Mouse (Mus musculus) frontal cortex, postnatal 10 days (tissue): ENCODE measurements at regions not wholly inside any gene's neighbourhood (a gene's known extent, or its start where the extent isn't known, plus 50 kb on each side); places are given as distances from the start of the nearest gene placed in this dataset.
A peak's percentile ranks its signal among the peaks of the same experiment; 100 is the strongest.
"Not testable (repeated sequence)": the region's sequence is repeated elsewhere in the genome, so short reads cannot be mapped to it uniquely, and the experiment has no call there.

Experiments used
- DNase-seq, 2 experiments: peaks; one replicate each; pipeline ENCODE4 v3.0.0; 2022; ENCODE audit warnings: low spot score in 2 of 2, mixed read lengths in 1 of 2

DNA sequence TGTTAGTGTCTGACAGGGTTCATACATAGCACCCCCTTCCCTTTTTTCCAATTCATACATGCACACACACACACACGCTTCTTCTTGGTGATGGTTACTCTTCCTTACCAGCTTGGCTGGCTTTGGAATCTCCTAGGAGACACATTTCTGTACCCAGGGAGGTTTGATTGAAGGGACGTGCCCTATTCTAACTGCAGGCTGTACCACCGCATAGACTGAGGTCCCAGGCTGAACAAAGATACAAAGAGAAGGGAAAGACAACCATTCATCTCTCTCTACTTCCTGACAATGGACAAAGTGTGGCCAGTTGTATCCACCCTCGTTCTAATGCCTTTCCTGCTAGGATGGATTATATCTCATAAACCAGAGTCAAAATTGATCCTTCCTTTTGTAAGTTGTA, 100.0 kb downstream of the Raet1d start:
- DNase-seq: not testable (repeated sequence)

DNA sequence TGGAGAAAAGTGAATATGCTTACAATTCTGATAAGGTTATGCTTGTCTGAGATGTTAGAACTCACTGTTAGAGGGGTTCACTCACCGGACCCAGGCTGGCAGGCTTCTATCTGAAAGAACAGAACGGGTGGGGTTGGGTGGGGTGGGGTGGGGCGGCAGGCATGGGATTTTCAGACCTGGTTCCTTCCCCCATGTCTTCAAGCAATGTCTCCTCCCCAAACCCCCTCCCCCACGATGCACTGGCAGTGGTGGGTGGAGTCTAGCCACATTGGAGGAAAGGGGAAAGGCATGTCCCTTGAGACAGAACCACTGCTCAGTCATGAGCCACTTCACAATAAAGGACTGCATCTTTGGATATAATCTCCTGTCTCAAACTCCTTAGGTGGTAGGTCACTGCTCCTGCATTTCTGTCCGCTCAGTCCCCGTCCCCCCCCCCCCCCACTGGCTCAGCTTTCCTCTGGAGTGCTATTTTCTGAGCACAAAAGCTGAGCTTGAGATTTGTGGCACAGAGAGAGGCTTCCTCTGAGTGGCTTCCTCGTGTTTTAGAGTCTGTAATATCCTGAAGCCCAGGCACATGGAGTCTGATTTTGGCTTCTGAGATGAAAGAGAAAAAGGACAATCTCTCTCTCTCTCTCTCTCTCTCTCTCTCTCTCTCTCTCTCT, 100.6 kb downstream of the Raet1d start:
- DNase-seq: not testable (repeated sequence)

- DNase-seq: not testable (repeated sequence)
These were observed 101.2 kb downstream of the Raet1d start for GRCm38 (mm10) chr10:22461480-22462050.

- peak in 1 of 2 experiments; percentile 8 for DNase-seq
These were observed 111.5 kb downstream of the Raet1d start for GRCm38 (mm10) chr10:22471722-22472330.

DNA sequence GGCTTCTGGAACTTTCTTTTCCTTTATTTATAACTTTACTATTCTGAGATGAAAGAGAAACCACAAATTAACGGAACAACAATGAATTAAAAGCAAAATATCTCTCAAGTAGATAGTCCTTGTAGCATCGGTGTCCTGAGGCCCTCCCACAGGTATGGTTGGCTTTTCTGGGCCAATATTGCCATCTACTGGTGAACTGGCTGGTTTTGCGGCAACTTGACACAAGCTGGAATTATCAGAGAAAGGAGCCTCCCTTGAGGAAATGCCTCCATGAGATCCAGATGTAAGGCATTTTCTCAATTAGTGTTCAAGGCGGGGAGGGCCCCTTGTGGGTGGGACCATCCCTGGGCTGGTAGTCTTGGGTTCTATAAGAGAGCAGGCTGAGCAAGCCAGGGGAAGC, 119.5 kb downstream of the Raet1d start:
- DNase-seq: peak in 1 of 2 experiments; percentile 24

- DNase-seq: not testable (repeated sequence)
These were observed 126.7 kb downstream of the Raet1d start for GRCm38 (mm10) chr10:22487071-22487470.

DNA sequence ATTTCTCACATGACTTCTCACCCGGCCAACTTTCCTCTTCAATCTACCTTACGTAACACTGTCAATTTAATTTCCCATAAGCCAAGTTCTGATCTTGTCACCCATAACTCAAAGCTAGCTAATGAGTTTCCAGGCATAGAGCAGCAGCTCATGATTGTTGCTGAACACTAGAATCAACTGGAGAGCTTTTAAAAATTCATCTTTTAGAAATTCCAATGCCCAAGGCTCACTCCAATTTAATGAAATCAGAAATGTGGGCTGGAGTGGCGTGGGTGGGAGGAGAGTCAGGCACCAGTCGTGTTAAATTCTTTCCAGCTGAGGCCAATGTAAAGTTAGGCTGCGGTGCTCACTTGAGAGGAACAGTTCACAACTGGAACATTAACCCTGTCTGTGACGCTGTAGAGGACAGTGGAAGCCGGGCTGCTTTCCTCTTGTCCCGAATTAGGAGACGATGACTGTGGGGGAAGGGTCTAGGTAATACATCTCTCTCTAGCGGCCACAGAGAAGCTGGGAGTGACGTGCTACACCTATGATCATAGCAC, 131.5 kb downstream of the Raet1d start:
- not testable (repeated sequence) for DNase-seq

GRCm38 (mm10) chr10:22495975-22496496, 135.7 kb downstream of the Raet1d start:
- no peak for DNase-seq
